Mouse (Mus musculus) hindbrain, embryonic 11.5 days (tissue): ENCODE data around the gene Gltp. TPM values are rescaled to one million over a fixed set of nuclear protein-coding genes. Genes with fewer than 3 reads are reported as not detected.

ENCODE experiments used
- ATAC-seq: fragments of 200-750 bp; cut with Nextera tagmentation; 2 replicates; pipeline ENCODE4 v1.8.0; 2017; ENCODE audit warnings: mild to moderate bottlenecking, moderate TSS enrichment, moderate library complexity; ENCODE audit not compliant: low FRiP score
- DNase-seq: peaks from one replicate; pipeline ENCODE4 v3.0.0-alpha.2; 2015; ENCODE audit warnings: low spot score
- H3K27ac ChIP-seq: fragments of 300-500 bp; sonication (generic); 2 replicates; pipeline ENCODE4 v1.5.1; 2014; ENCODE audit warnings: mild to moderate bottlenecking, low read depth, low read length
- H3K27me3 ChIP-seq: fragments of 300-500 bp; sonication (generic); 2 replicates; pipeline ENCODE4 v1.6.1; 2014; ENCODE audit warnings: mild to moderate bottlenecking, low read length, moderate library complexity, mixed read lengths; ENCODE audit not compliant: control insufficient read depth, insufficient read depth
- H3K36me3 ChIP-seq: fragments of 300-500 bp; sonication (generic); 2 replicates; pipeline ENCODE4 v1.6.1; 2014; ENCODE audit warnings: mild to moderate bottlenecking, low read length, moderate library complexity, mixed read lengths; ENCODE audit not compliant: control insufficient read depth, insufficient read depth
- H3K4me1 ChIP-seq: fragments of 300-500 bp; sonication (generic); replicated peaks from 2 replicates; pipeline ENCODE4 v1.6.1; 2014; ENCODE audit warnings: low read length, mixed read lengths; ENCODE audit not compliant: control insufficient read depth, insufficient read depth
- H3K4me2 ChIP-seq: fragments of 300-500 bp; sonication (generic); replicated peaks from 2 replicates; pipeline ENCODE4 v1.6.1; 2014; ENCODE audit warnings: mild to moderate bottlenecking, low read depth, low read length
- H3K4me3 ChIP-seq: fragments of 300-500 bp; sonication (generic); 2 replicates; pipeline ENCODE4 v1.5.1; 2014; ENCODE audit warnings: low read depth, low read length
- H3K9ac ChIP-seq: fragments of 300-500 bp; sonication (generic); 2 replicates; pipeline ENCODE4 v1.6.1; 2014; ENCODE audit warnings: low read depth, low read length
- H3K9me3 ChIP-seq: fragments of 300-500 bp; sonication (generic); 2 replicates; pipeline ENCODE4 v1.6.1; 2016; ENCODE audit warnings: low read length; ENCODE audit not compliant: control insufficient read depth
- WGBS: fragments of 180-500 bp; shearing (Covaris S2); extraction: QIAGEN DNeasy Blood & Tissue Kit; methylation state at CpG from one replicate; pipeline ENCODE4 v1.1.7; 2014; 5-methylcytosine and 5-hydroxymethylcytosine counted together
- polyA plus RNA-seq: library from polyadenylated mRNA; unstranded; fragments of >200 nt; fragmentation: Nextera tagmentation; extraction: Ambion mirVana; gene quantifications from 2 replicates; pipeline ENCODE4 v1.2.1, GENCODE M21; 2014

Gene Gltp
- 62.6 and 64.4 TPM in 2 replicates for polyA plus RNA-seq

DNA sequence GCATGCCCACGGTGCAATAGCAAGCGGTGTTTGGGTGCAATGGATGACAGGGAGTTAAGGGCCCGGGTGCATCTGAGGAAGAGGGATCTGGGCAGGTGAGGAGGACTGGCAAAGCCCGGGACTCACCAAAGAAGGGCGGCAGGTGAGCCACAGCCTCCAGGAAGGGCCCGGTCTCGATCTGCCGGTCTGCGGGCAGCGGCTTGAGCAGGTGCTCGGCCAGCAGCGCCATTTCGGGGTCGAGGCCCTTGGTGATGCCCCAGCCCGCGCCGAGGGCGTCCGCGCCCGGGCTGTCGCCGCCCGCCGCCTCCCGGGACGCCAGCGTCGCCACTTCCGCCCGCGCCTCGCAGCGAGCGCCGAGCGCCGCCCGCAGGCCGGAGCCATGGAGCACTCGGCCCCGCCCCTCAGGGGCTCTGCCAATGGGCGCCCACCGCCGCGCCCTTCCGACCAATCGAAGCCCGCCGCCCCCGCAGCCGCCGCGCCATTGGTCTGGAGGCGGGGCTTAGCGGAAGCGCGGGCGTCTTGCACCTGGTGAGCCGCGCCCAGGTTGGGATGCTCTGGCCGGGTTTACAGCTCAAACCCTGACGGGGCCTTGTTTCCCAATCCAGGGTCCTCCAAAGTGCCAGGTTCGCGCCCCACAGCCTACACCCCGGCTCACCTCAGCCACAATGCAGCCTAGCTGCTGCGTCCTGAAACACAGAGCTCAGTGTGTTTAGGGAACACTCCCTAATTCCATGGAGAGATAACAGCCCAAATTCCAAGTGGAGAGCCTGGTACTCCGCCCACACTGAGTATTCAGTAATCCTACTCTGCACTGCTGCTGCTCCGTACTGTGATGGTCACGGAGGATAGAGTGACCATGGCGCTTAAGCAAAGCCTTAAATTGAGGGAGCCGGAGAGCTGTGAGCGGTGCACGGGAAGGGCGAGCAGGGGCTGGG is at the start of gene Gltp:
Gene Gltp, minus strand, starts transcription at position 352 of the 935 bp plus-strand sequence.
- H3K4me3 ChIP-seq = peak within 1 kb of the TSS; percentile 65
- peak within 1 kb of the TSS; percentile 88 for H3K4me2 ChIP-seq
- DNase-seq (peak; percentile 97), ATAC-seq (peak; percentile 96)
- H3K9ac ChIP-seq = peak within 1 kb of the TSS; percentile 83
- no peaks in the 10 kb centered on the region for H3K27me3 ChIP-seq
- no peaks in the 10 kb centered on the region for H3K36me3 ChIP-seq
- H3K27ac ChIP-seq = no peak within 1 kb of the TSS
- H3K9me3 ChIP-seq = no peaks in the 10 kb centered on the region
- WGBS = 4% methylated on average over 64 of the region's 75 CpGs
- H3K4me1 ChIP-seq = peaks cover 5% of the 10 kb centered on the region; the same call in 1 of the 2 replicates

DNA sequence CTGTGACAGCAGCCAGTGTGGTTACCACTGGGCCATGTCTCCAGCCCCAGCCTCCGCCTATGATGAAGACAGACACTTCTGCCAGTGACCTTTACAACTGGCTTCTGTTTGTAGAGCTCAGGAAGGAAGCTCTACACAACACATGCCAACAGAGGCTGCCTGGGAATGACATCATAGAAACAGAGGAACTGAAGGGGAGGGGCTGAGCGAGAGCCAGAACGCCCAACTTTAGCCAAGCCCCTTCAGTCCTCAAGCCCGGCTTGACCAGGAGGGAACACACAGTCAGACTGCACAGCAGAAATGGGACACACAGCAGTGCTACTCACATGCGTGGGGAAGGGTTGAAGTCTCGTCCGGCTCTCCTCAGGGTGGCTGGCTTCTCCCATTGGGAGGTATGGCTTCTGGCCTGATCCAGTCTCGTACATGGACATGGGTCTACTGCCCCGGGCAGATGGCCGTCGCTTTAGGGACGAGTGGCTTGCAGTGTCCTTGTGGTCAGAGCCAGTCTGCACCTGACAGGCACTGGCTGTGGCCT is 48.0 kb upstream of the Gltp start:
- DNase-seq (no peak), ATAC-seq (no peak)
- WGBS = 82% methylated on average over 12 of the region's 12 CpGs

DNA sequence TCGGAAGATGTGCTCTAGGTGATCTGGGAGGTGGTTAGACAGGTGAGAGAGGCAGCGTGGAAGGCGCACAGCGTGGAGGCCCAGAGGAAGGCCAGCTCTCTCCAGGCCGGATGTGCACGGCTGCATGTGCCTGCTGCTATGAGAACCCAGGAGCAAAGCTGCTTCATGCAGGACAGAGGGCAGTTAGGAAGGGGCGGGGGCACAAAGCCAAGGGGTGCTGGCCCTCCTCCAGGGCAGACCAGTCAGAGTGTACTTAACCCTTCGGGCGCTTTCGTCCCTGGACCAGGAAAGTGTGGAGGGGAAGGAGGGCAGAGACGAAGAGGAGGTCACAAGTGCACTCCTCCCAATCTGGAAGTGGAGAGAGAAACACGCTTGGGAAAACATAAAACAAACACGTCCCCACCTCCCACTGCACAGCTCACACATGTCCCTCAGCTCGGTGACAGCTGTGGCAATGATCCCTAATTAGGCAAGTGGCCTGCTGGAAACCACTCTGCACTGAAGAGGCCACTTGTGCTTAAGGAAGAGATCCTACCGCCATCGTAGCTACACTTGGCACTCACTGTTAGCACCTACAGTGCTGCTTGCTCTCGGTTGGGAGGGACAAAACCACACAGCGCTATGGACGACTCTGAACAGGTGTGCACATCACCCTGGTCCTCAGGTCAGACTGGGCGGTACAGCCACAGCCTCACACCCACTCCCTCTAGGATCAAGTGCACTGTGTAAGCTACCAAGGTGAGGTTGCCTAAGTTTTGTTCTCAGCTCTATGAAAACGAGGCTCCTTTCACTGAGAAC is 46.5 kb upstream of the Gltp start:
- Histone ChIP-seq H3K4me1 (no peaks in the 10 kb centered on the region), H3K27me3 (no peaks in the 10 kb centered on the region), H3K9ac (no peak overlapping the region), H3K9me3 (no peaks in the 10 kb centered on the region), H3K36me3 (peaks cover 7% of the 10 kb centered on the region), H3K4me2 (no peak overlapping the region), H3K27ac (no peak overlapping the region), H3K4me3 (no peak overlapping the region)
- WGBS = 87% methylated on average over 21 of the region's 21 CpGs
- DNase-seq (no peak), ATAC-seq (no peak)

More for the DNA sequence above, 48.0 kb upstream of the Gltp start:
- H3K4me1 ChIP-seq = no peaks in the 10 kb centered on the region
- no peak overlapping the region for H3K9ac ChIP-seq
- H3K27me3 ChIP-seq = no peaks in the 10 kb centered on the region
- H3K36me3 ChIP-seq = peaks cover 7% of the 10 kb centered on the region
- H3K4me2 ChIP-seq = no peak overlapping the region
- no peak overlapping the region for H3K4me3 ChIP-seq
- H3K9me3 ChIP-seq = no peaks in the 10 kb centered on the region
- no peak overlapping the region for H3K27ac ChIP-seq

DNA sequence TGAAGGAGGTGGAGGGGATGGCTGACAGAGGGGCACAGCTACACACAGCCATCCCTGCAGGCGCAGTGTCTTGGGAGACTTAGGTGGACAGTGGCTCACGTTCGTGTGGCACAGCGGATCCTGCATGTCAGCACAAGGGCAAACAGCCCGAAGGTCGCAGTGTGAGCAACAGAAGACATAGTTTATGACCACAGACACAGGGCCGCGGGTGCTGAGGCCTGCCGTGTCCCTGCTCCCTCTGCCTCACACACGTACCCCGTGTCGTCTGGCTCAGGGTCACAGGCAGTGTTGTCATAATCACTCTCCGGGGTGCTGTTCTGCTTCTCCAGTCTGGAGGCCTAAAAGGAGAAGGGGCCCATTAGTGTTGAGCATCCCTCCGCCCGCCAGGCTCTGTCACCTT is 42.8 kb upstream of the Gltp start:
- DNase-seq (no peak), ATAC-seq (no peak)
- Histone ChIP-seq H3K27me3 (no peaks in the 10 kb centered on the region), H3K4me3 (no peak overlapping the region), H3K9me3 (no peaks in the 10 kb centered on the region), H3K27ac (no peak overlapping the region), H3K4me1 (no peaks in the 10 kb centered on the region), H3K4me2 (no peak overlapping the region), H3K36me3 (peaks cover 7% of the 10 kb centered on the region; the same call in 1 of the 2 replicates), H3K9ac (no peak overlapping the region)
- WGBS = 96% methylated on average over 15 of the region's 15 CpGs

DNA sequence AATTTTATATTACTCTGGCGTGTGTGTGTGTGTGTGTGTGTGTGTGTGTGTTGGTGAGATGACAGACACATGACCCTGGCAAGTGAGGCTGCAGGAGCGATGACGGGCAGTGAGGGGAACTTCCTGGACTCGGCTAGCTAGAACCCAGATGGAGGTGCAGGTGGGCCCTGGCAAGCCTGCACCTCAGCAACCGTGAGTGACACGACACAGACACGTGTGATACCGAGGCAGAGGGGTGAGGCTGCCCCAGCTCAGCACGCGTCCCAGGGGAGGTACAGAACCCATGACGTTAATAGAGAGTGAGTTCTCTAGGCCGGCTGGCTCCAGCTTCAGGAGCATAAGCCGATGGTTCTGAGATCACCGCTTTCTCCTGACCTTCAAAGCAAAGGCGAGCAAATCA is 41.2 kb upstream of the Gltp start:
- ATAC-seq (no peak), DNase-seq (no peak)
- no peaks in the 10 kb centered on the region for H3K4me1 ChIP-seq
- no peak overlapping the region for H3K4me2 ChIP-seq
- no peak overlapping the region for H3K4me3 ChIP-seq
- no peaks in the 10 kb centered on the region for H3K27me3 ChIP-seq
- H3K9me3 ChIP-seq = no peaks in the 10 kb centered on the region
- WGBS = 91% methylated on average over 15 of the region's 15 CpGs
- H3K27ac ChIP-seq = no peak overlapping the region
- H3K36me3 ChIP-seq = peaks cover 4% of the 10 kb centered on the region; the same call in 1 of the 2 replicates
- H3K9ac ChIP-seq = no peak overlapping the region

DNA sequence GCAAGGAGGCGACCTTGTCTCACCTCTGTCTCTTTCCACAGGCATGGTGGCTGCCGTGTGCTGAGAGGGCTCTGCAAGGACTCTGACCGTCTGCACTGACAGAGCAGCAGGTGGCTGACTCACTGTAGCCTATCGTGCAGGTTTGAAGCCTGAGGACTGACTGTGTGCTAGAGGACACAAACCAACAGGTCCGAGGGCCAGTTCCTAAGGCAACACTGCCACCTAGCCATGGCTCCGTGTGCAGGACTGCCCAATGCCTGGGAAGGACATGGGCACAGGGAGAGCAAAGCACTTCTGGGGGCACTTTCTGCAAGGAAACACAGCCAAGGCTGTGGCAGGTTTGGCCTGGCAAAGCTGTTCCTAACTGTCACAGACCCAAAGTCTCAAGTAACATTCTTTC is 40.7 kb upstream of the Gltp start:
- H3K9me3 ChIP-seq = no peaks in the 10 kb centered on the region
- no peaks in the 10 kb centered on the region for H3K4me1 ChIP-seq
- H3K27me3 ChIP-seq = no peaks in the 10 kb centered on the region
- no peak overlapping the region for H3K4me3 ChIP-seq
- ATAC-seq (no peak), DNase-seq (no peak)
- H3K27ac ChIP-seq = no peak overlapping the region
- H3K4me2 ChIP-seq = no peak overlapping the region
- H3K36me3 ChIP-seq = 0 out of 2 replicates have a peak, but pooled peaks cover 2% of the 10 kb centered on the region
- 64% methylated on average over 6 of the region's 6 CpGs for WGBS
- no peak overlapping the region for H3K9ac ChIP-seq

DNA sequence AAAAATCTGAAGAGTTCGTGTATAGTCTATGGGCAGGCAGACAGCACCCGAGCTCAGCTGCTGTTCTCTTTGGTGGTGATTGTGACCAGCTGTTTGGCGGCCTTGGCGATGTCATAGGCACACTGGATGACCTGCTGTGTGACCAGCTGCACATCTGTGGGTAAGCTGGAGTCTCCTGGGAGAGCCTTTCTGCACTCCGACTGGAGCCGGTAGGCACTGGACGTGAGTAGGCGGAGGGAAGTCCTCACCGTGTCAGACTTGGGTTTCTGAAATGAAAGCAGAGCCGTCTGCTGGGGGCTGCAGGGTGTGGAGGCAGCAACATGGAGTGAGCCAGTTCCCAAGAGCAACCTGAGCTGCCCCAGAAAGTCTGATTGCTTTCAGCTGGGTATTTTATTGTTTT is 39.3 kb upstream of the Gltp start:
- WGBS = 67% methylated on average over 10 of the region's 10 CpGs
- no peak overlapping the region for H3K4me2 ChIP-seq
- no peaks in the 10 kb centered on the region for H3K9me3 ChIP-seq
- ATAC-seq (no peak), DNase-seq (peak; percentile 19)
- H3K27ac ChIP-seq = no peak overlapping the region
- no peak overlapping the region for H3K9ac ChIP-seq
- H3K27me3 ChIP-seq = no peaks in the 10 kb centered on the region
- no peak overlapping the region for H3K4me3 ChIP-seq
- H3K36me3 ChIP-seq = 0 out of 2 replicates have a peak, but pooled peaks cover 2% of the 10 kb centered on the region
- H3K4me1 ChIP-seq = no peaks in the 10 kb centered on the region

DNA sequence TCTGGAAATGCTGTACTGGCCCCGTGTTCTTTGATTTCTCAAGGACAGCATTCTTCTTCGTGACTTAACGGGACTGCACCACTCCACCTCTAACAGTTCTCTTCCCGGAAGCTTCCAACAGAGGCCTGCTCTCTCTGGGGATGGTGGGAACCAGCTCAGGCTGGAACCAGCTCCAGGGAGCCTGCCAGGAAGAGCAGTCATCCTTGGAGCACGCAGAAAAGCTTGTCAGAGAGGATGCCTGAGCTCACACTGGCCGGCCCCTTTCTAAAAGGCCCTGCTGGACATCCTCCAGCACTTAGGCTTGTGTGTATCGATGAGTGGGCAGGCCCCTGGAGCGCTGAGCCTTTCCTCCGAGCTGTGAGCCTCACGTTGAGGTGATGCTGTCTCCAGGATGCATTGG is 37.4 kb upstream of the Gltp start:
- 0 out of 2 replicates have a peak, but pooled peaks cover 2% of the 10 kb centered on the region for H3K36me3 ChIP-seq
- H3K9ac ChIP-seq = no peak overlapping the region
- DNase-seq = no peak
- H3K27me3 ChIP-seq = no peaks in the 10 kb centered on the region
- no peak overlapping the region for H3K4me3 ChIP-seq
- H3K4me2 ChIP-seq = no peak overlapping the region
- no peaks in the 10 kb centered on the region for H3K9me3 ChIP-seq
- WGBS = 84% methylated on average over 10 of the region's 10 CpGs
- no peak overlapping the region for H3K27ac ChIP-seq
- ATAC-seq = no peak
- no peaks in the 10 kb centered on the region for H3K4me1 ChIP-seq
